Mouse (Mus musculus): ENCODE results near the gene Gm2663. TPM values are rescaled to one million over a fixed set of nuclear protein-coding genes. Genes with fewer than 3 reads are reported as not detected.

Gm2663 gene
- total RNA-seq, 2 experiments from 2014 or later: not detected

Other genes starting within 250 kb of the Gm2663 start
- not detected for gene Moxd2, start 112.0 kb downstream of the Gm2663 start, total RNA-seq (2021)
- gene Prss58, start 99.1 kb downstream of the Gm2663 start, total RNA-seq (2021): not detected
- not detected for gene 1700074P13Rik, start 58.9 kb downstream of the Gm2663 start, total RNA-seq (2021)
- not detected for gene Gm4744, start 47.6 kb downstream of the Gm2663 start, total RNA-seq (2021)
- gene 1810009J06Rik, start 34.7 kb downstream of the Gm2663 start, total RNA-seq (2021): not detected
- not detected for gene 2210010C04Rik, start 36.0 kb upstream of the Gm2663 start, total RNA-seq (2021)